Mouse (Mus musculus) left cerebral cortex, adult 9 months (tissue): ENCODE measurements around the gene Dock9.

Experiments used
- DNase-seq, 2 experiments: peaks; one replicate each; pipeline ENCODE4 v3.0.0; 2022; ENCODE audit warnings: low spot score in 2 of 2

Gene Dock9

GRCm38 (mm10) chr14:121663913-121664312 lies 133.7 kb downstream of the Dock9 start:
- DNase-seq = no peak

- DNase-seq = no peak
Measured at GRCm38 (mm10) chr14:121660918-121661317, 136.7 kb downstream of the Dock9 start.

GRCm38 (mm10) chr14:121660167-121660894 lies 137.3 kb downstream of the Dock9 start:
- DNase-seq = no peak

GRCm38 (mm10) chr14:121659061-121659824 lies 138.4 kb downstream of the Dock9 start:
- DNase-seq = no peak

GRCm38 (mm10) chr14:121658537-121658936 lies 139.1 kb downstream of the Dock9 start:
- DNase-seq = no peak

DNA sequence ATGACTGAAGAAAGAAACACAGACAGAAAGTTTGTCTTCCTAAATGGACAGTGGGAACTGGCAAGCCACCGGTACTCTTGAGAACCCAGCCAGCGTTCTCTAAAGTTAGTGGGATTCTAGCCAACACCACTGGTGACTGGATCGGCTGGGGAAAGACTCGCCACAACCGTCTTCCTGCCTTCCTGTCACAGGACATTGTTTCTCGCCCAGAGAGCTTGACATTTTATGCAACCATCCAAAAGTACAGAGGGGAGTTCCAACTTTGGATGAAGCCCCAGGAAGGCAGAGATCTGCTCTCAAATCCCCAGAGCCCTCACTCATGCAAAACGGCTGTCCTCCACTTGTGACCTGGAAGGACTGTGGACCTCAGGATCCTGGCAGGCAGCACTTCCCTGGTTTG lies 140.0 kb downstream of the Dock9 start:
- DNase-seq = no peak

DNA sequence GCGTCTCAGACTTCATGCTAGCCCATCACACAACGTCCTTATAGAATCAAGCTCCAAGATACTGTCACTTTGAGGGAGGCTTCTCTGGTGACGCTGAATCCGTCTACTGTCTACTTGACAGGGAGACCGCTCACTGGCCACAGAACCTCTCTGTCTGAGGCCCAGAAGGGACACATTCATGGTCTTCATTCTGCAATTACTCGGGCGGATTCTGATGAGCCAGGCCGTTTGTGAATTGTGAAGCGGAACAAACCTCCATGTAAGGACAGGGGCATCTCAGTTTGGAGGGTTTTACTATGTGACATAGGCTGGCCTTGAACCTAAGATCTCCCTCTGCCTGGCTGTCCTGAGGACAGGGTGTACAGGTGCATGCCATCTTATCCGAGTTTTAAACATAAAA lies 140.7 kb downstream of the Dock9 start:
- DNase-seq = no peak

GRCm38 (mm10) chr14:121654977-121655376 lies 142.7 kb downstream of the Dock9 start:
- DNase-seq = no peak

DNA sequence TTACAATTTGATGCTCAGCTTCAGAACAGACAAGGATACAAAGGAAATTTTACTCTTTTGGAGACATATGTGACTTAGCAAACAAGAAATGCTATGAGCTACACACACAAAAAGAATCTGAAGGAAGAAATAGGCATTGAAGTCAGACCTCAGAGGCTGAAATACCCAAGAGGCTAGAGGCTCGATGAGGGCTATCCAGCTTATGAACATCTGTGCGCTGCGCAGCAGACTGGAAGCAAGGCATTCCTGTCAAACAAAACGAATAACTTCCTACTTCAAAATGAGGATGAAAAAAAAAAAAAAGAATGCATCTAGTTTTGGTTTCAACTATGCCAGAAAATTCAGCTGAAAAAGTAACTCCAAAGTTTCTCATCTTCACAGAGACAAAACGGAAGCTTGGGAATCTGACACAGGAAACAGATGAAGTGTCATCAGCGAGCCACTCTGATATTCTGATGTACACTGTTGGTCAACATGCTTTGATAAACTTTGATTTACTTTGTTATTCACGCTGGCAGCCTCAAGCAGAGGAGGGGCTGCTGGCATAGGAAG lies 143.1 kb downstream of the Dock9 start:
- no peak for DNase-seq

GRCm38 (mm10) chr14:121653717-121654116 lies 143.9 kb downstream of the Dock9 start:
- DNase-seq = no peak

GRCm38 (mm10) chr14:121653241-121653640 lies 144.4 kb downstream of the Dock9 start:
- DNase-seq = no peak

- no peak for DNase-seq
Measured at GRCm38 (mm10) chr14:121648581-121649060, 149.0 kb downstream of the Dock9 start.

DNA sequence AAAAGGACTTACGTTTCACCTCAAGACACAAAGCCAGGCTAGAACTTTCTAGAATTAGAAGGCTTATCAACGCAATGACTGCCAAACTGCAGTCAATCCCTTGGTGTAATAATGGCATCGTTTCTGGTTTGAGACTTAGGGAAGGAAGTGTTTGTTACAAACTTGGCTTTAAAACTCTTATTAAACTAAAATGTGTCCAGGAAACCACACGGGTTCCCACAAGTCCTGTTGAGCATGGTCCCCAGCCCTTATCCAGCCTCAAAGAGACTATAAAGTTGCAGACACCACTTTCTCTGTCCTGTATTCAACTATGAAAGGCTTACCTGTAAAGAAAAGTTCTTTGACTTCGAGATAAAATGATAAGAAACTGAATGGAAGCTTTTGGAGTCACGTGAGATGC lies 149.9 kb downstream of the Dock9 start:
- no peak for DNase-seq

DNA sequence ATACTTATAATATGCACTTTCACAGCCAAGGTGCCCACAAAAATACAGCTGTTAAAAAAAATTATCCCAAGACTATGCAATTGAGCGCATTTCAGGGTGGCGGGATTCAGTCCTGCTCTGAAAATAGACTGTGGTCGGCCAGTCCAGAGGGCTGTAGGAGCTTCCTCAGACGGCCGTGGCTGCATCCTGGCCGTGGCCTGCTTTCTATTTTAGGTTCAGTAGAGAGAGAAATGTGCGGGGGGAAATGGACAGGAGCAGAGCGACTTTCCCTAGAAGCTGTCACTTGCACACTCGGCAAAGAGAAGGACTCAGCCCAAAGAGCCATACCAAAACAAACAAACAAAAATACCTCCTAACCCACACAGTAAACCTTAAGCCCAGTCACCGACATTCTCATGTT lies 151.0 kb downstream of the Dock9 start:
- DNase-seq = peak in 1 of 2 experiments; percentile 25

DNA sequence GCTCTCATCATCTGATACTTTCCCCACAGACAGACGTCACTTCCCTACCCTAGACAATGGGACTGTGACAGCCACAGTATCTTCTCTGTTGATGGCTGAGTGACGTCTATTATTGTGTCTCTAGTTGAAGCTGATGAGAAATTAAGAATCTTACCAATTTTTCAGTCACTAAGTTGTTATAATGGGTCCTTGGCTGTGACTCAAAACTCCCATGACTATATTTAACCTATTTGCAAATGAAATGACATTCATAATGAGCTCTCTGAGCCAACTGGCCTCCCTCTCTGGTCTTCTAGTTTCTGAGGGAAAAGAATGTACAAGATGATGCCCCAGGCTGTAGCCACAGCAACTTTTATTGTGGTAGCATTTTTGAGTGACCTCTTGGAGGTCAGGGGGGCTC lies 153.3 kb downstream of the Dock9 start:
- DNase-seq = no peak

GRCm38 (mm10) chr14:121641271-121641670 lies 156.4 kb downstream of the Dock9 start:
- DNase-seq = no peak

DNA sequence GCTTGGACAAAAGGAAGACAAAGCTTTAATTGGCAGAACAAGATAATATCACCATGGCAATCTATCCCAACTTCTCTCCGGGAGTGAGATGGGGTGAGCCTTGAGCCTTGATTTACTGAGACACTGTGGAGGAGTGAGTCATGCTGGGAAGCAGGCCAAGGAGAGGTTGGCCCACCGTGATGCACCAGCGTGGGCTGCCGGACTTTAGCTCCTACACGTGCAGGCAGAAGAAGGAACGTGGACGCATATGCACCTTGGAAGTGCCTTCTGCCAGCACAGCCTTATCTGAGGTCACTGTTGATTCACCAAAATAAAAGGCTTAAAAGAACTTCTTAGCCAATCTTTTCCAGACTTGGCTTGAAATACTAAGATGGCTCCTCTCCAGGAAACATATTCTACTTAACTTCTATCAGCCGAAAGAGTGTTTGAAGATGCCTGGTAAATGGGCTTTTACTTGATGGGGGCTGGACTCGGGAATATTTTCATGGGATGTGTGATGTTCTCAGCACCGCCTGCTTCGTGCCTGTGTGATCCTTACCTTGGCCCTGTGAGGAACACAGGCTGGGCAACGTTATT lies 160.6 kb downstream of the Dock9 start:
- DNase-seq = peak in 1 of 2 experiments; percentile 52

GRCm38 (mm10) chr14:121634736-121635430 lies 162.8 kb downstream of the Dock9 start:
- DNase-seq = peak in 1 of 2 experiments; percentile 37

GRCm38 (mm10) chr14:121634093-121634735 lies 163.4 kb downstream of the Dock9 start:
- DNase-seq = no peak

DNA sequence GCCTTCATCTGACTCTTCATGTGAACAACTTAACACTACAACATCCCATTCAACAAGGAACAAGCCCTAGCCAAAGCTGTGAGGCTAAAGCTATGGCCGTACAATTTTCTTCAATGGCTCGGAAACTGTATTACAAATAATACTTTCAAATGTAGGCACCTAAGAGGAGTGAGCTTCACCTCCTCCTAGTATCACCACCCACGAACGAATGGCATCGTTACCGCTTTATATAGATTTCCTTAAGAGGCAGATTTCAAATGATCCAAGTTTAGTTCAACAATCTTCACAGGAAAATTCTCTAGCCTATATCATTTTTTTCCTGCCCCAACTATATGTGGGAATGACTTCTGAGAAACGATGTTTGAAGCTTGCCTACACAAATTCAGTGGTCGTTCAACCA lies 165.7 kb downstream of the Dock9 start:
- no peak for DNase-seq

DNA sequence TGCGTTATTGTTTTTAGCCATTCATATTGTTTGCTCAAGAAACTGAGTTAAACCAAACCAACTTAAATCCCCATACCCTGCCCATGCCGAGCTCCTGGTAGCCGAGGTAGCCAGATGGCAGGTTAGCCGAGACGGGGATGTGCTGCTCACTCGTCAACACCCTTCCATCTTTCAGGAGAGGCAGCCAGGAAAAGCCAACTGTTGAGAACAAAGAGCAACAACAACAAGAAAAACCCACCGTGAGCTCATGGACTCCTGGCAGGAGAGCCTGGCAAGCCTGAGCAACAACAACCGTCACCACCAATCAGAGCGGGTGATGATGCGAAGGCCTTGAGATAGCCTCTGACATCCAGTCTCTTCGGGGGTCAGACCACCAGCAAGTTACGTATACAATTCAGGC lies 170.9 kb downstream of the Dock9 start:
- no peak for DNase-seq
